Mouse (Mus musculus) MEL (cell line): ENCODE data around the gene Dennd4b.
"Not testable (repeated sequence)": the region's sequence is repeated elsewhere in the genome, so short reads cannot be mapped to it uniquely, and the experiment has no call there.

ENCODE experiments used
- CTCF ChIP-seq, 3 experiments: IDR thresholded peaks in 2 of 3; conservative IDR thresholded peaks in 1 of 3; 2 replicates each; pipeline ENCODE4 v1.5.1; 2011 to 2012; ENCODE audit warnings: low read length in 3 of 3, low read depth in 2 of 3, mild to moderate bottlenecking in 2 of 3, improper control_type of control experiment in 1 of 3, inconsistent platforms in 1 of 3, mixed read lengths in 1 of 3, moderate library complexity in 1 of 3; ENCODE audit not compliant: control insufficient read depth in 1 of 3, insufficient read depth in 1 of 3, poor library complexity in 1 of 3, severe bottlenecking in 1 of 3
- E2F4 ChIP-seq: IDR thresholded peaks from 2 replicates; pipeline ENCODE4 v1.6.1; 2011; ENCODE audit warnings: low read depth, low read length, improper control_type of control experiment, borderline replicate concordance
- MYC ChIP-seq: IDR thresholded peaks from 2 replicates; pipeline ENCODE4 v1.6.1; 2011; ENCODE audit warnings: low read depth, mild to moderate bottlenecking, low read length, improper control_type of control experiment, moderate library complexity
- POLR2A ChIP-seq, 2 experiments: IDR thresholded peaks; 2 replicates each; pipeline ENCODE4 v1.6.1; 2011 to 2012; ENCODE audit warnings: low read length in 2 of 2, mild to moderate bottlenecking in 2 of 2, control low read depth in 1 of 2, improper control_type of control experiment in 1 of 2, low read depth in 1 of 2, moderate library complexity in 1 of 2; ENCODE audit not compliant: control insufficient read depth in 1 of 2, insufficient read depth in 1 of 2, poor library complexity in 1 of 2

DNA sequence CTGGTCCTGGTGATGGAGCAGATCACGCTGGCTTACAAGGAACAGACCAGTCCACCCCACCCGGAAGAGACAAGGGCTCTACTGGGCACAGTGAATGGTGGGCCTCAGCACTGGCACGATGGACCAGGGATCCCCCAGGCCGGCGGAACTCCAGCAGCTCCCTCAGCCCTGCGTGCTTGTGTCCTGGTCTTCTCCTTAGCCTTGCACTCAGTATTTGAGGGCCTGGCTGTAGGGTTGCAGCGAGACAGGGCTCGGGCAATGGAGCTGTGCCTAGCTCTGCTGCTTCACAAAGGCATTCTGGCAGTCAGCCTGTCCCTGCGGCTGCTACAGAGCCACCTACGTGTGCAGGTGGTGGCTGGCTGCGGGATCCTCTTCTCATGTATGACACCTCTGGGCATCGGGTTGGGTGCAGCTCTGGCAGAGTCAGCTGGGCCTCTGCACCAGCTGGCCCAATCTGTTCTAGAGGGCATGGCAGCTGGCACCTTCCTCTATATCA, 13.2 kb upstream of the Dennd4b start:
- not testable (repeated sequence) for TF ChIP-seq E2F4; MYC; POLR2A (IDR thresholded peaks at IDR 0.05; ENCODE audit: control insufficient read depth in 1 of 2, insufficient read depth in 1 of 2, low read depth in 1 of 2, low read length in 2 of 2, poor library complexity in 1 of 2); CTCF (IDR thresholded peaks at IDR 0.05 in 2 of 3, conservative IDR thresholded peaks at IDR 0.05 in 1 of 3; ENCODE audit: control insufficient read depth in 1 of 3, insufficient read depth in 1 of 3, low read depth in 2 of 3, low read length in 3 of 3, poor library complexity in 1 of 3, severe bottlenecking in 1 of 3)
